Comparison of ENCODE assay signal across 8 mouse cellular contexts in genomic region chr2:31257096-31257495, GRCm38 (mm10). TPM values are rescaled to one million over a fixed set of nuclear protein-coding genes. Genes with fewer than 3 reads are reported as not detected.
DNase-seq lines count a peak whose midpoint lies in the region; ATAC-seq lines count a peak whose summit lies in the region.

No protein-coding gene starts in this region.

- WGBS in heart, embryonic 12.5 days, result 31% methylated on average over 6 of the region's 6 CpGs

- no peaks in the 10 kb centered on the region for H3K9me3 ChIP-seq in heart, embryonic 12.5 days (replicated peaks)

- 0 out of 2 replicates have a peak overlapping the region, but pooled peaks have one; percentile 2 for H3K4me3 ChIP-seq in heart, embryonic 12.5 days

- peak overlapping the region; percentile 77 for H3K4me2 ChIP-seq in heart, embryonic 12.5 days

- intact Hi-C loops in gastrocnemius, postnatal 36 days (cut with DNase I), result no loop called here

- H3K27me3 ChIP-seq in heart, embryonic 12.5 days (replicated peaks), result no peaks in the 10 kb centered on the region

- H3K36me3 ChIP-seq in heart, embryonic 12.5 days, result no peaks in the 10 kb centered on the region

- ATAC-seq in heart, embryonic 12.5 days (ENCODE audit: insufficient number of reproducible peaks, low FRiP score), result 0 out of 2 replicates have a peak, but pooled peaks have one; percentile 14

- peak overlapping the region; percentile 93 for H3K27ac ChIP-seq in heart, embryonic 12.5 days (ENCODE audit: poor library complexity, severe bottlenecking)

- peak; percentile 9 for DNase-seq in gastrocnemius, postnatal 25 days
- no peak for DNase-seq in gastrocnemius, adult 18-20 months (ENCODE audit: low spot score)
- peak; percentile 87 for DNase-seq in cerebellum, adult 11-12 months
- DNase-seq in left cerebral cortex, adult 8-10 months (ENCODE audit: low spot score in 2 of 2), result peak; percentile 68 to 82
- DNase-seq in spleen, postnatal 10 days (ENCODE audit: low spot score in 2 of 2), result no peak
- DNase-seq in gastrocnemius, postnatal 36 days, result no peak
- DNase-seq in ovary, postnatal 36 days (ENCODE audit: low spot score), result no peak

- peak overlapping the region; percentile 66 for H3K9ac ChIP-seq in heart, embryonic 12.5 days

- H3K4me1 ChIP-seq in heart, embryonic 12.5 days (replicated peaks), result peaks cover 81% of the 10 kb centered on the region

RNA-seq across cellular contexts. Expression of gene Ncs1, which starts 11.5 kb away (rescaled TPM):
- 1 to 10 TPM; 4.7 to 4.8 TPM for total RNA-seq in gastrocnemius, postnatal 25 days (2021)
- total RNA-seq in gastrocnemius, adult 18-20 months (2021), result 1 to 10 TPM; 4.5 to 5.5 TPM
- 51.7 and 52.8 TPM in 2 replicates for polyA plus RNA-seq in heart, embryonic 12.5 days (2016; fragmentation: Nextera tagmentation; extraction: Ambion mirVana)
- 100 to 1,000 TPM; 207 to 245 (median 229) TPM for total RNA-seq in left cerebral cortex, adult 8-10 months (2022)
- 1 to 10 TPM; 4.0 to 4.9 TPM for total RNA-seq in gastrocnemius, postnatal 36 days (2021)

RNA-seq across cellular contexts. Expression of gene Hmcn2, which starts 57.1 kb away (rescaled TPM):
- total RNA-seq in gastrocnemius, postnatal 25 days (2021), result 10 to 100 TPM; 33.0 to 38.1 TPM
- 10 to 100 TPM; 25.9 to 30.7 TPM for total RNA-seq in gastrocnemius, adult 18-20 months (2021)
- polyA plus RNA-seq in heart, embryonic 12.5 days (2016; fragmentation: Nextera tagmentation; extraction: Ambion mirVana), result 0.42 and 0.49 TPM in 2 replicates
- total RNA-seq in left cerebral cortex, adult 8-10 months (2022), result 1 to 10 TPM in 1 of 4 experiments, under 1 TPM in 3; 0.28 to 1.1 (median 0.42) TPM
- total RNA-seq in gastrocnemius, postnatal 36 days (2021), result 10 to 100 TPM; 28.6 to 30.1 TPM

Comparison
In these comparisons a context has a peak if more than half of its experiments do, and no peak if none do; other contexts are left out.
1. DNase-seq: peak in gastrocnemius, postnatal 25 days (single experiment), cerebellum, adult 11-12 months (single experiment) and left cerebral cortex, adult 8-10 months (2 of 2); none in gastrocnemius, adult 18-20 months (single experiment), spleen, postnatal 10 days (0 of 2), gastrocnemius, postnatal 36 days (0 of 2) and ovary, postnatal 36 days (single experiment).
2. RNA of gene Ncs1, which starts 11.5 kb away (total RNA-seq): 207 to 245 TPM in left cerebral cortex, adult 8-10 months; 4.5 to 5.5 TPM in gastrocnemius, adult 18-20 months, 4.0 to 4.9 TPM in gastrocnemius, postnatal 36 days and 4.7 to 4.8 TPM in gastrocnemius, postnatal 25 days; every median in the first group is over 10 times any median in the second.
3. RNA of gene Hmcn2, which starts 57.1 kb away (total RNA-seq): 33.0 to 38.1 TPM in gastrocnemius, postnatal 25 days, 25.9 to 30.7 TPM in gastrocnemius, adult 18-20 months and 28.6 to 30.1 TPM in gastrocnemius, postnatal 36 days; 0.28 to 1.1 TPM in left cerebral cortex, adult 8-10 months; every median in the first group is over 10 times any median in the second.